Mouse (Mus musculus) G1E (cell line): ENCODE results near the gene Cplx3.

Source experiments
- CTCF ChIP-seq: IDR thresholded peaks from 2 replicates; pipeline ENCODE4 v1.5.1; 2012; ENCODE audit warnings: low read depth, low read length, inconsistent platforms, mixed read lengths
- GATA1 ChIP-seq: IDR thresholded peaks from 2 replicates; pipeline ENCODE4 v1.6.1; 2012; ENCODE audit warnings: borderline replicate concordance, low read length, inconsistent platforms, mixed read lengths

GRCm38 (mm10) chr9:57564609-57565008 lies 41.5 kb downstream of the Cplx3 start:
- TF ChIP-seq CTCF (no peak), GATA1 (no peak)
